Mouse (Mus musculus): Measurements from ENCODE around the gene Tecpr1.

Gene Tecpr1

DNA sequence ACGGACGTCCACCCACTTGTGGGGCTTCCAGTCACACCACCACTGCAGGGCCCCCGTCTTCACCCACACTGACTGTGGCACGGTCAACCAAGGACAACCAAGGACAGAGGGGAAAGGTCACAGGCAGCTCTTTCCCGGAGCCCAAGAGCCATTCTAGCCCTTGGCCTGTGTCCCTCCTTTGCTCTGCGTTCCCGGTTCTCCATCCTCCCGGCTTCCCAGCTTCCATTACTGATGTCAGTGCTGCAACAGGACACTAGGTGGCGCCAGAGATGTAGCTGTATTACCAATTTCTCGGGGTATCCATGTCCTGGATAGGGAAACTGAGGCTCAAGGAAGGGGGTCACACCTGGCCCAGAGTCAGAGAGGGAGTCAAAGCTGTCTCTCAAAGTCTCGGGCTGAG lies 15.9 kb downstream of the Tecpr1 start:
- DNase-seq (ENCODE audit: low spot score in 2 of 2): peak in 1 of 2 experiments; percentile 29

DNA sequence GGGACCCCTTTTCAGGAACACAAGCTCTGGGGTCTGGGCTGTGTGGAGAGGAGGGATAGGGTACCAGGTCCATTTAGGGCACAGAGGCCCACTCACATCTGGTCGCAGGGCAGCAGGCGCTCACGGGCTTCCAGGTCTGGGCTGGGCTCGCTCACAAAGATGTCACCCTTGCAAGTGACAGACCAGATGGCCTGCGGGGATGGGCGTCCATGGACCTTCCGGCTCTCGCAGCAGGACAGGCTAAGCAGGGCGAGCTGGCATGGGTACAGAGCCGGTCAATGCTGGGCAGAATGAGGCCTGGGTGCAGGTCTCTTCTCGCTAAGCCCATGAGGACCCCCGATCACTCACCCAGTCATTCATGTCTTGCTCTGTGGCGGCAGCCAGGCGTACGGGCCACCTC lies 17.3 kb downstream of the Tecpr1 start:
- DNase-seq (ENCODE audit: low spot score in 2 of 2): no peak

DNA sequence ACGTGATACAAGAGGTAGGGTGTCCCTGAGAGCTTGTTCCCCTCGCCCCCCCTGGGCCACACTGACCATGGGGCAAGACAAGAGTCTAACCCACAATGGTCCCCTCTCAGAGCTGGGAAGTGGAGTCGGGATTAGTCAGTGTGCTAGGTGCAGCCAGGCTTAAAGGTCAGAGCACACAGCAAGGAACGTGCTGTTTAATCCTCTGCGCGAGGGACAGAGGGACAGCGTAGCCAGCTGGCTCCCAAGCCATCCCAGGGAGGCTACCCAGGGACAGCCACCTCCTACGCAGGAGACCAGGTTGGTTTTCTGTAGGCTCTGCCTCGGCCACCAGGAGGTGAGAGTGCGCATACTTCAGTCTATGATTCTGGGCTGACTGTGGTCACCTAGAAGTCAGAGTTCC lies 18.5 kb downstream of the Tecpr1 start:
- DNase-seq (ENCODE audit: low spot score in 2 of 2): no peak

DNA sequence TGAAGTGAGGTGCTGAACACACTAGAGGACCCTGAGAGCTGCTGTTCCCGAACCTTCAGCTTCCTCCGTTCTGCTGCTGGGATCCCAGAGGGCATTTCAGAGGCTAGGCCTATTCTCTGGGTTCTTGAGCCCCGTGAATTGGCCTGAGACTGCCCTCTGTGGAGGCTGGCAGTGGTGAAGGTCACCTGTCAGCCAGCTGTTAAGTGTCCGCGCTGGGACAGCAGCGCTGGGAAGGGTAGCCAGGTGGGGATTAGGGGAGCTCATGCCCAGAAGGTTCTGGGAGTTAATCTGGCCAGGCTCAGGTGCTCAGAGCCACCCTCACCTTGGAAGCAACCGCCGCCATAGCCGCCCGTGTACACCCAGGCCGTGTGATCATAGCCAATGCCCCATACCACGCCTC lies 19.1 kb downstream of the Tecpr1 start:
- DNase-seq (ENCODE audit: low spot score in 2 of 2): no peak

DNA sequence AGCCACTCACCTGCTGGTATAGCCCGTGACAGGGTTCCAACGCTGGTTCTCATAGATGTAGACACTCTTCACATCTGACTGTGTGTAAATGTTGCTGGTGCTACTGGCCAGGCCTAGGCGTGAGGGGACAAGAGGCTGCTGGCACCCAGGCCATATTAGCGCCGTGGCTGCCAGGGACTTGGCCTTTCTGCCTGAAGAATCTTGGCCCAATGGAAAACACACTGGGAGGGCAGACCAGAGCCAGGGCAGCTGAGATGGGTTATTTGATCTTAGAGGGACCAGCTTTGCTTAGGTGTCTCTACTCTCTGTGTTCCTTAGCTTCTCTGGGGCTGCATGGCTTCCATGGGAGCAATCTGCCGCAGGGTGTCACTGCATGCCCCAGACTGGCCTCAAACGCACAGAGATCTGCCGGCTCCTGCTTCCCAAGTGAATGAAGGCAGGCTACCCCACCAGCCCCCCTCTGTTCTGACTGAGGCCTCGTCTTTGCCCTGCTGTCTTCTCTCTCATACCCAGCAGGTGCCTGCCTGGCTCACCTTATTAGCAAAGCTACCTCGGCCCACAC lies 19.9 kb downstream of the Tecpr1 start:
- DNase-seq (ENCODE audit: low spot score in 2 of 2): no peak

DNA sequence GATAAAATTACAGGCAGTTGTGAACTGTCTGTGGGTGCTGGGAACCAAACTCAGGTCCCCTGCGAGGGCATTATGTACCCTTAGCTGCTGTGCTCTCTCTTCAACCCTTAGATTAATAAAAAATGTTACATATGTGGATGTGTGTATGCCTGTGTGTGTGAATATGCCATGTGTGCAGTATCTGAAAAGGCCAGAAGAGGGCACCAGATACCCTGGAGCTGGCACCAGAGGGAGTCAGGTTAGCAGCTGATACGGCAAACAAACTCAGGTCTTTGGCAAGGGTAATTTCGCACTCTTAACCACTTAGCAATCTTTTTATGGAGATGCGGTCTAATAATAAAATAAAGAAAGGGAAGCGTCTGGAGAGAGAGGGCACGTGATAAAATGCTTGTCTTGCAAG lies 21.0 kb downstream of the Tecpr1 start:
- DNase-seq (ENCODE audit: low spot score in 2 of 2): no peak

DNA sequence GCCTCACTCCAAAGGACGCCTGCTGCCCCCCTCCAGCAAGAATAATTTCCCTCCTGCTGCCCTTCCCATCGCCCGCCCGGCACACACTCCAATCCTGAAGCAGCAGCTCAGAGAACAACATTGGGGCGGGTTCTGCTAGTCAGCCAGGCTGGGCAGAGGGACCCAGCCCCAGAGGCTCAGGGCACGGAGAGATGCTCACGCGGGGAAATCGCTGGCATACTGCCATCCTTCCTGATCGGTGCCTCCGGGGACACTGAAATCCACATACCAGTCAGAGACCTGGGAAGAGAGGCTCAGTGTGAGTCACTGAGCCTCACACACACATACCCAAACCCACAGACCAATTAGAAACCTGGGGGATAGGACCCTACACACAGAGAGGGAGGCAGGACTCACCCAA lies 22.8 kb downstream of the Tecpr1 start:
- no peak for DNase-seq (ENCODE audit: low spot score in 2 of 2)

DNA sequence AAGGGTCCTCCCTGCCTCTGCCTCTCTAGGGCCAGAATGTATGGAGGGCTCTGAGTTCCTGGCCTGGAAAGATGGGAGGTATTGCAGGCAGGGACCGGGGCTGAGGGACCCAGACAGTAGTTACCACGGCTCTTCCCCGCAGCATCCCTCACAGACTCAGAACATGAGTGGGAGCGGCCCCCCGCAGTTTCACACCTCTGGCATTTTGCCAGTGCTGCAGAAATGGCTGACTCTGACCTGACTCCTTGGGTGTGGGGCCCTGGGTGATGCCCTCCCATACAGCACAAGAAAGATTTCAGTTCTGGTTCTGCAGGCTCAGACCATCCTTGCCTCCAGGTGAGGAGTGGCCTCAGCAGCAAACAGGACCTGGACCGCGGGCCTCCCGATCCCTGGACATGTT lies 27.8 kb downstream of the Tecpr1 start:
- DNase-seq (ENCODE audit: low spot score in 2 of 2): no peak

DNA sequence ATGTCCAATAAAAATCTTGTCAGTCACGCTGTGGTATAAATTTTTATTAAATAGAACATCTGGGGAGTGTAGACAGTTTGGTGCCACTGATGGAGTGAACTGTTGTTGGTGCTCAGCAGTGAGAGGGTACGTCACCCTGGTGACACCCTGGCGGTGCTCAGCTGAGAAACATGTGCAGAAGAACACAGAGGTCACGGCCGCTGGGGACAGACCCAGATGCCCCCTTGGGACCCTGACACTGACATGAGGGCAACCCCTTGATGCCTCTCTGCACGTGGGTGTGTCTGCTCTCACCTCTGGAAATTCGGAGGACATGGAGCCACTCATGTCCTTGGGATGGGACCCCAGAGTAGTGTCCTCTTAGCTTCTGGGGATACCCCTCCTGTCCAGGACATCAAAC lies 29.0 kb downstream of the Tecpr1 start:
- peak in 1 of 2 experiments; percentile 58 for DNase-seq (ENCODE audit: low spot score in 2 of 2)

DNA sequence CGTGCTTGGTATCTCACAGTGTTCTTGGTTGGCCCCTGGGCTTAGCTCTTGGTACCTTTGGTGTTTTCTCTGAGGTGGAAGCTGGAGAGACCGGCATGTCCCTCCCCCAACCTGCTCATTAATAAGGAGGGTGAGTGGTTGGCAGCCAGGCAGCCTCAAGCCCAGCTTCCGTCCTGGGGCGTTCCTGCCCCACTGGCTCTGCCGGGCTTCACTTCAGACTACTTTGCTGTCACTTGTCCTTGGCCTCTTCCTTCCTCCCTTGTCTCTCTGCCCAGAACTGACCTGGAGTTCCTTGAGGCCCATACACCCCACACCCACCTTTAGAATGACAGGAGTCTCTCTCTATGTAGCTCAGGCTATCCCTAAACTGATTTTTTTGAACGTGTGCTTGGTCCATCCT lies 30.7 kb downstream of the Tecpr1 start:
- DNase-seq (ENCODE audit: low spot score in 2 of 2): no peak

DNA sequence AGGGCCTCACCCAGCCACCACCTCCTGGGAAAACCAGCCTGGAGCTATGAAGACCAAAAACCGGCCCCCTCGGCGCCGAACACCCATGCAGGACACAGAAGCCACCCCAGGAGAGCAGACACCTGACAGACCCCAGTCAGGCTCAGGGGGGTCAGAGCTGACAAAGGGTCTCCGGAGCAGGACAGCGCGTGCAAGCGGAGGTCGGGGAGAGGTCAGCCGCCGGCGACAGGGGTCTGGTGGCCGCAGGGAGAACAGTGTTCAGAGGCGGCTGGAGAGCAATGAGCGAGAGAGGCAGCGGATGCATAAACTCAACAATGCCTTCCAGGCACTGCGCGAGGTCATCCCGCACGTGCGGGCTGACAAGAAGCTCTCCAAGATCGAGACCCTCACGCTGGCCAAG lies 32.4 kb downstream of the Tecpr1 start:
- no peak for DNase-seq (ENCODE audit: low spot score in 2 of 2)

DNA sequence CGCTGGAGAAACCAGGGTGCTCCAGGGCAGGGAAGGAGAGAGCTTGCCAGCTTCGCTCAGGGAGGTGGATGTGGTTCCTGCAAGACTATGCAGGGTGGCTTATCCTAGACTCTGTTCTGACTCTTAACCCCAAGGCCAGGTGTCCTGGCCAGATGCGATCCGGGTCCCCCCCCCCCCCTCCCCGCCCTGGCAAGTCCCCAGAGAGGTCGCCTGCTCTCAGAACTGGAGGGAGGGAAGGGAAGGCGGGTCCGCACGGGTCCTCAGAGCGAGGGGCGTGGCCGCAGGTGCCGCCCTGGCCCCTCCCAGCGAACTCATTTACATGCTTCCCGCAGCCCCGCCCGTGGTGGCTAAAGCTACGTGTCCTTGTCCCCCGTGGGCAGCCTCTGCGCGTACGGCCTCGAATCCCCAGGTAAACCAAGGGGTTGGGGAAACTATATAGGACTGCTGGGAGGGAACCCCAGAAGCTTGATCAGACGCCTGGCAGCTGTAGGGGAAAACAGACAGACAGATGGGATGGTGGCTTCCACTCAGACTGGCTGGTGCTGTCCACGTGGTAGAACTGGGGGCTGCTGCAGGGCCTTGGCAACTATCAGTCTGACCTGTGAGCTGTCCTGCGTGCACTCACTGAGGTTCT lies 33.3 kb downstream of the Tecpr1 start, which contains the start of gene Bhlha15:
Bhlha15 (plus strand) TSS at position 337 of the 634 bp plus-strand sequence.
- DNase-seq (ENCODE audit: low spot score in 2 of 2): peak in 1 of 2 experiments; percentile 55

DNA sequence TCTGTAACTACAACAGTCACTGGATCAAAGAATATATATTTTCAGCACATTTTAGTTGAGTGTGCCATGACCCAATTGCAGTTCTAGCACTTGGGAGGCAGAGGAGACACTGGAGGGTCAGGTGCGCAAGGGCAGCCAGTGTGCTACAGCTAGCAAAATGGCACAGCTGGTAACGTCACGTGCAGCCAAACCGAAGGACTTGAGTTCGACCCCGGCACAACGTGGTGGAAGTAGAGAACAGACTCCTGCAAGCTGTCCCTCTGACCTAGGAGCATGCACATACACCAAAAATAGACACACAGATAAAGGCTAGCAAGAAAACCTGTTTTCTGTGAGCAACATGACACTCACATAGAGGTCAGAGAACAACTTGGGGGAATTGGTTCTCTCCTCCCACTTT lies 34.1 kb downstream of the Tecpr1 start:
- DNase-seq (ENCODE audit: low spot score in 2 of 2): no peak

DNA sequence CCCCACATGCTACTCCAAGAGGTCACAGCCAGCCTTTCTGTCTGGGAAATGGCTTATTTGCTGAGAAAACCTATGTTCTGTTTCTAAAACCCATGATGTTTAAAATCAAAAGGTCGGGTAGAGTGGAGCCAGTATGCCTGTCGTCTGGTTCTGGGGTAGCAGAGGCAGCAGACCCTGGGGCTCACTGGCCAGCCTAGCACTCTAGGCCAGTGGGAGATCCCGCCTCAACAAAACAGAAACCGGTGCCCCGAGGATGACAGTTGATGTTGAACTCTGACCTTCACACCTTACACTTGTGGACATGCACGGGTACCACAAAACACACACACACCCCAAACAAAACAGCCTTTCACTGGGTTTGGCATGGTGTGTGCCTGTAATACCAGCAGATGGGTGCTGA lies 35.0 kb downstream of the Tecpr1 start:
- DNase-seq (ENCODE audit: low spot score in 2 of 2): no peak

DNA sequence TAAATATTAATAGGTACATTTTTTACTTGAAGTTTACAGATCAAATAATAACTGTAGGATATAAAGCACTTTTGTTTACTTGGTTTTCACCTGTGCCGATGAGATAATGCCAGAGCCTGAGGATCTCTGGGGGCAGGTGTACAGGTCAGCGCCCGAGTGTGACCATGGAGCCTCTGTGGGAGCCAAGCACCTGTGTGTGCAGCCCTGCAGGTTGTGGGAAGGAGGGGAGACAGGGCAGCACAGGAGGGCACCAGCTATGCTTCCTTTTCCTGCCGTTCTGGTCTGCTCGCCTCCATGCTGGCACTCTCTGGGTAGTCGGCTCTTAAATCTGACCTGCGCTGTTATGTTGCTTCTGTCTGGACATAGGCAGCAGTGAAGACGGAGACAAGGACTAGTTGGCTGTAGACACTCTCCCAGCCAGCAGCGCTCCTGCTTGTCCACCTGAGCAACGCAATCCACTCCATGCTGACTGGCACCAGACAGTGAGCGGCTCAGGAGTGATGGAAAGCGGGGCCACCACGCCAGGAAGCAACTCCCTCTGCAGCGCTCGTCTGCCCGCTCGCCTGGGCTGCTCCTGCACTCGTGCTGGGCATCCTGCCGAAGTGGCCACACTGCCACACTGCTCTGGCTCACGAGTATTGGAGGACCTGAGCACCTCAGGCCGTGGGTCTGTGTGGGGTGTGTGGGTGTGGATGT lies 38.9 kb downstream of the Tecpr1 start:
- no peak for DNase-seq (ENCODE audit: low spot score in 2 of 2)

DNA sequence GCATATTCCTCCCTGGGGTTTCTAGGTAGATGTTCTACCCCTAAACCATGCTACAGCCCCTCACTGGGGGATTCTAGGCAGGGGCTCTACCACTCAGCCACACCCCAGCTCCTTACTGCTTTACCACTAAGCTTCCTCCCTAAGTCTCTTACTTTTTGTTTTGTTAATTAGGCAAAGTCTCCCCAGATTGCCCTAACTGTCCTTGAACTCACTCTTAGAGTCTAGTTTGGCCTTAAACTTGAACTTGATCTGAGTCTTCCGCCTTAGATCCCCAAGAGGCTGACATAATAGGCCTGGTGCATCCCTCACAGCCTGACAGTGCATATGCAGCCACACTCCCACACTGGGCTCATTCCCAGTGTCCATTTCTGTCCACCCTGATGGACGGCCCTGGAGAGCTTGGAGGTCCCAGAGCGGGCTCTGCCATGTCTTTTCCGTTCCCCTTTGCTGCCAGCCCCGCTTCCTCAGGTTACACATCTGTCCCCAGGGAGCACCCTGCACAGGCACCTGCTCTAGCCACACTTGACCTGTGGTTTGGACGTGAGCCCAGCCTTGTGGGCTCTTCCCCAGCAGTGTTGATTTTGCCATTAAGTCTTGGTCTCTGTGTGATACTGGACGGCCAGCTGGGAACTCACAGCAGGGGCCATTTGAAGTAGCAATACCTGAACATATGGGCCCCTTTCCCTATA lies 39.6 kb downstream of the Tecpr1 start:
- DNase-seq (ENCODE audit: low spot score in 2 of 2): no peak

DNA sequence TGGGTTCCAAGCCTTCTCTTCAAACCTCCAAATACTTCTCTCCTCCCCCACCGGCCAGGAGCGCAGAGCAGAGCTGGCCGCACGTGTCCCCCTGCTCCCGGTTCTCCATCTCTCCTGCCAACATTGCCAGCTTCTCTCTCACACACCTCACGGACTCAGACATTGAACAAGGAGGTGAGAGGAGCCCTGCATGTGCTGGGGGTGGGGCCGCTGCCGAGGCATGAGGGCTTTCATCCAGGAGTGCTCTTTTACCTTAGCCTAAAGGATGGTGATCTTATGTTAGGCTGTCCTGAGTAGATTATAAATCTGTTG lies 40.2 kb downstream of the Tecpr1 start:
- DNase-seq (ENCODE audit: low spot score in 2 of 2): no peak

DNA sequence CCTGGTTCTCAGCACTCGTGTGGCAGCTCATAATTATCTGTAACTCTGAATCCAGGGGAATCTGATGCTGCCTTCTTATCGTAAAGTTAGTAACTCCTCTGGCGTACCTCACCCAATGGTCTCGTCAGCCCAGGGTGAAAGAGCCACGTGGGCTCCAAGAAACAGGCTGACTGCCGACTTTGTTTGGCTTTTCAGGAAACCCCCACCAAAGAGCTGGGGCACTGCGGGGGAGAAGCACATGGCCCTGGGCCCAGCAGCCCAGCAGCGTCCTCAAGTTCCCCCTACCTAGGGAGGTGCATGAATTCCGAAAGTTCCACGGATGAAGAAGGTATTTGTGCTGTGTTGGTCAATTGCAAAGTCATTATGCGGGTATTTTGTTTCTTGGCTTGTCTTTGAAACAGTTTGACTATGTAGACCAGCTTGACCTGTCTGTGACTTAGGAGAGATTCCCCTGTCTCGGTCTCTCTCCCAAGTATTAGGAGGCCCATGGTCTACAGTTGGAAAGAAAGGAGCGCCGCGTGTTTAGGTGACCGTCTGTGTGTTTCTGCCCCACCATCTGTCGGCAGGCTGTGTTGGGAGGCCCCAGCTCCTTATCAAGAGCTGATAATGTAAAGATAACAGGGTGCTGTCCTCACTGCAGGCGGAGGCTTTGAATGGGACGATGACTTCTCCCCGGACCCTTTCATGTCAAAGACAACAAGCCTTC lies 40.7 kb downstream of the Tecpr1 start:
- no peak for DNase-seq (ENCODE audit: low spot score in 2 of 2)

DNA sequence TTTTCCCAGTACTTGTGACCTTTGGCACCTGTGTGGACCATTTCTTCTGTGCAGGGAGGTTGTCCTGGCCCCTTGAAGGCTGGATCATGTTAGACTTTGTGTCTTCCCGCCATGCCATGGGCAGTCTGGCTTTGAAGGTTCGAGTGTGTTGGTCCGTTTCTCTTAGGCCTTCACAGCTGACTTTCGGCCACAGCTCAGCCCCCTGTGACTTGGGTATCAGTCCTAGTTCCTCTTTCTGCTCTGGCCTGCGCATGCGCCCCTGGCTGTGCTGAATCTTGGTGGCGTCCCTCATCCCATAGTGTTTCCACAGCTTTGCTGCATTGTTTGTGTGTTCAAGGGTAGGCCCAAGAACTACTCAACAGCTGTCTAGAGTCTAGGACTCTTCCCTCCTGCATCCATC lies 42.2 kb downstream of the Tecpr1 start:
- peak in 1 of 2 experiments; percentile 80 for DNase-seq (ENCODE audit: low spot score in 2 of 2)

DNA sequence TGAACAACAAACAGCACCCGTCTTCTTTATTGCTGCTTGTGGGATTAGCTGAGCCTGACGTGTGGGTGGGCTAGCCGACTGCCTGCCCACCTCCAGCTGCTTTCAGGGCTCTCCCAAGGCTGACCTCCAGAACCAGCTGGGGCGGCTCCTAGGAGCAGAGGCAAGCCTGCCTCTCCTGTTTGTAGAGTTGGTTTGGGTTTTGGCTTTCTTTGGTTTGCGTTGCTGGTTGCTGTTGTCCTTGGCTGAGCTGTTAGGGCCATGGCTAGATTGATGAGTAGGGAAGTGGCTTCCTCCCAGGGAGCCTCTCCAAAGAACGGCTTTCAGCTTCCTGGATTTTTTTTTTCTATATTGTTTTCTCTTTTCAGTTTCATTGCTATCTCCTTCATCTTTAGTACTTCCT lies 45.2 kb downstream of the Tecpr1 start:
- no peak for DNase-seq (ENCODE audit: low spot score in 2 of 2)

DNA sequence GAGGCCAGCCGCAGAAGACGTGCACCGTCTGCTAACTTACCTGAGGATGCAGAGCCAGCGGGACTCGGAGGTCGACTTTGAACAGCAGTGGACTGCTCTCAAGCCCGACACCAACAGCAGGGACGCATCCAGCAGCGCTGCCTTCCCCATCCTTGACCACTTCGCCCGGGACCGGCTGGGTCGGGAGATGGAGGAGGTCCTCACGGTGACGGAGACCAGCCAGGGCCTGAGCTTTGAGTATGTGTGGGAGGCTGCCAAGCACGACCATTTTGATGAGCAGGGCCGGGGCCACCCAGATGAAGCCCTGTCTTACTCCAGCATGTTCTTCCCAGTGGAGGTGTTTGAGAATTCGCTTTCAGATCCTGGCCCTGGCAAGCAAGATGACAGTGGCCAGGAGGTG lies 49.8 kb downstream of the Tecpr1 start:
- DNase-seq (ENCODE audit: low spot score in 2 of 2): no peak

DNA sequence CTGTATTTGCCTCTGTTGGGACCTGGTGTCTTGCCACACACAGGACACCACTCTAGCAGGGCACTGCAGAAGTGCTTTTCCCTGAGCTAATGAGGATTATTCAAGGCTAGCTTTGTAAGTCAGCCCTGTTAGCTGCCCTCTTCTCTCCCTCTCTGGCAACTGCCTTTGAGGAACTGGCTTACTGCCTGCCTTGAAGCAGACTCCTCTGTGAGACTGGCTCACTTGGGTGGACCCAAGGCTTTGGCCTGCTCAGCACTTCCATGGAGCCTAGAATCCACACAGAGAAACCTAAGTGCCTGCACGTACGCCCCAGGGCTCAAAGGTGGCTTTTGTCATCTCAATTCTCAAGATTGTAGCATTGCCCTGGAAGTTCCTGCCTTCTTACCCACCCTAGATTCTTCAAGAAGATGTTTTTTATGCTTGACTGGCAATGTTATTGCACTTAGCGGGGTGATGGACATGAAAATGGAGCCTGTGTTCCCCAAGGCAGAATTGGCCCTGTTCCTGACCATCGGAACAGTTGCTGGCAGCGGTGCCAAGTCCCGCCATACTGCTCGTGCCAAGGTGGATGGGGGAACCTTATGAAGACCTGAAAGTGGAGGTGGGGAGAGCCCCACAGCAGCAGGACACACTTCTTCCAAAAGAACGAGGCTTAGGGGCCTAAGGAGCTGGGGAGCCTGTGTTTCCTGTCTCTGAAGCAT lies 54.0 kb downstream of the Tecpr1 start:
- no peak for DNase-seq (ENCODE audit: low spot score in 2 of 2)
